Mouse (Mus musculus): ENCODE measurements around the gene D430041D05Rik. TPM values are rescaled to one million over a fixed set of nuclear protein-coding genes. Genes with fewer than 3 reads are reported as not detected.

The D430041D05Rik gene
- polyA plus RNA-seq, 1 experiment from 2014 or later = 1.0 TPM

DNA sequence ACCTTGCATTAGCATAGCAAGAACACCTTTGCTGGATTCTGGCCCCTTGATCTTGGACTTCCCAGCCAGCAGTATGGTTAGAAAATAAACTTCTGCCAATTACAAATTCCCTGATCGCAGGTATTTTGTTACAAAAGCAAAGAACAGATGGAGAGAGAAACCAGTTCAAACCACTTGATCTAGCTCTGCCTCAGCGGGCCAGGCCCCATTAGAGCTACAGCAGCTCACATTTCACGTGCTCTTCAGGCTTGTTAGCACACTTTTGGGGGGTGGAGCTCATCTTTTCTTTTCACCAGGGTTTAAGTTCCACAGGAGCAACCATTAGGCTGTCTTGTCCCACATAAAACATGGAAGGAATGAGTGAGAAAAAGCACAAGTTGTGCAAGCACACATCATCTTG, 210.6 kb downstream of the D430041D05Rik start:
- Histone ChIP-seq H3K4me2 (ENCODE audit: low read depth, low read length) (no peak overlapping the region), H3K9ac (ENCODE audit: low read depth, low read length) (no peak overlapping the region)
- no peak for ATAC-seq (ENCODE audit: low read depth)

DNA sequence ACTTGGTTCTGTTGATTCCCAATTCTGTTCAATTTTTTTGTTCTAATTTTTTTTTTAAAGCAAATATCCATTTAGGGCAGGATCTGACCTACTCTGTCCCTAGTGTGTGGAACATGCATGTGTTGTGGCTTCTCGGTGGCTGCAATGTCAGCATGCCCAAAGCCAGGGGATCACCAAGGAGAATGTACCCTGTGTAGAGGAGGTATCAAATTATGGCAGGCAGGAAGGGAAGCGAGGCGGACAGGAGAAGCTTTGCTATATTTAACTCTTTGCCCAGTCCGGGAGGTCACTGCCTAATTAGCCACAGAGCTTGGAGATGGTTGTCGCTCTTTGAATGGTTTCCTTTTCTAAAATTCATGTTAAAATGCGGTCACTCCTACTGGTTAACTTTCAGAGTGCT, 212.6 kb downstream of the D430041D05Rik start:
- 0 out of 2 replicates have a peak, but pooled peaks cover 3% of the 10 kb centered on the region for H3K4me1 ChIP-seq (ENCODE audit: control insufficient read depth, insufficient read depth, low read length)
- ATAC-seq (ENCODE audit: low read depth) = no peak
- 40% methylated on average over 6 of the region's 6 CpGs for WGBS

More for the DNA sequence above, 210.6 kb downstream of the D430041D05Rik start:
- peak; percentile 62 for DNase-seq (ENCODE audit: low spot score)
- no peaks in the 10 kb centered on the region for H3K36me3 ChIP-seq (ENCODE audit: control insufficient read depth, insufficient read depth, low read length)
- H3K27ac ChIP-seq (replicated peaks; ENCODE audit: low read depth, low read length) = no peak overlapping the region
- H3K27me3 ChIP-seq (replicated peaks; ENCODE audit: control insufficient read depth, insufficient read depth, low read length) = no peaks in the 10 kb centered on the region
- H3K4me3 ChIP-seq (ENCODE audit: low read depth, low read length) = no peak overlapping the region
- no peaks in the 10 kb centered on the region for H3K9me3 ChIP-seq (ENCODE audit: control insufficient read depth, low read length)
- 0 out of 2 replicates have a peak, but pooled peaks cover 3% of the 10 kb centered on the region for H3K4me1 ChIP-seq (ENCODE audit: control insufficient read depth, insufficient read depth, low read length)
- WGBS = 20% methylated on average over 3 of the region's 3 CpGs

GRCm38 (mm10) chr2:104197281-104197680, 213.5 kb downstream of the D430041D05Rik start:
- ATAC-seq (ENCODE audit: low read depth) (no peak), DNase-seq (ENCODE audit: low spot score) (no peak)
- WGBS = 34% methylated on average over 3 of the region's 3 CpGs
- Histone ChIP-seq H3K4me1 (ENCODE audit: control insufficient read depth, insufficient read depth, low read length) (0 out of 2 replicates have a peak, but pooled peaks cover 3% of the 10 kb centered on the region), H3K9me3 (ENCODE audit: control insufficient read depth, low read length) (no peaks in the 10 kb centered on the region), H3K27me3 (replicated peaks; ENCODE audit: control insufficient read depth, insufficient read depth, low read length) (no peaks in the 10 kb centered on the region), H3K9ac (ENCODE audit: low read depth, low read length) (no peak overlapping the region), H3K36me3 (ENCODE audit: control insufficient read depth, insufficient read depth, low read length) (no peaks in the 10 kb centered on the region), H3K4me2 (ENCODE audit: low read depth, low read length) (no peak overlapping the region), H3K4me3 (ENCODE audit: low read depth, low read length) (no peak overlapping the region), H3K27ac (replicated peaks; ENCODE audit: low read depth, low read length) (no peak overlapping the region)

More for the DNA sequence above, 212.6 kb downstream of the D430041D05Rik start:
- no peak overlapping the region for H3K9ac ChIP-seq (ENCODE audit: low read depth, low read length)
- no peak for DNase-seq (ENCODE audit: low spot score)
- H3K4me2 ChIP-seq (ENCODE audit: low read depth, low read length) = no peak overlapping the region
- no peak overlapping the region for H3K27ac ChIP-seq (replicated peaks; ENCODE audit: low read depth, low read length)
- no peak overlapping the region for H3K4me3 ChIP-seq (ENCODE audit: low read depth, low read length)
- no peaks in the 10 kb centered on the region for H3K36me3 ChIP-seq (ENCODE audit: control insufficient read depth, insufficient read depth, low read length)
- H3K27me3 ChIP-seq (replicated peaks; ENCODE audit: control insufficient read depth, insufficient read depth, low read length) = no peaks in the 10 kb centered on the region
- no peaks in the 10 kb centered on the region for H3K9me3 ChIP-seq (ENCODE audit: control insufficient read depth, low read length)

- DNase-seq (ENCODE audit: low spot score) (no peak), ATAC-seq (ENCODE audit: low read depth) (no peak)
- Histone ChIP-seq H3K4me3 (ENCODE audit: low read depth, low read length) (no peak overlapping the region), H3K27me3 (replicated peaks; ENCODE audit: control insufficient read depth, insufficient read depth, low read length) (no peaks in the 10 kb centered on the region), H3K9ac (ENCODE audit: low read depth, low read length) (no peak overlapping the region), H3K4me2 (ENCODE audit: low read depth, low read length) (no peak overlapping the region), H3K4me1 (ENCODE audit: control insufficient read depth, insufficient read depth, low read length) (no peaks in the 10 kb centered on the region), H3K36me3 (ENCODE audit: control insufficient read depth, insufficient read depth, low read length) (no peaks in the 10 kb centered on the region), H3K27ac (replicated peaks; ENCODE audit: low read depth, low read length) (no peak overlapping the region), H3K9me3 (ENCODE audit: control insufficient read depth, low read length) (no peaks in the 10 kb centered on the region)
- 86% methylated on average over 18 of the region's 18 CpGs for WGBS
These were observed 218.2 kb downstream of the D430041D05Rik start for GRCm38 (mm10) chr2:104192401-104193141.

- H3K9ac ChIP-seq (ENCODE audit: low read depth, low read length) = no peak overlapping the region
- H3K27ac ChIP-seq (replicated peaks; ENCODE audit: low read depth, low read length) = no peak overlapping the region
- H3K4me2 ChIP-seq (ENCODE audit: low read depth, low read length) = no peak overlapping the region
- no peaks in the 10 kb centered on the region for H3K27me3 ChIP-seq (replicated peaks; ENCODE audit: control insufficient read depth, insufficient read depth, low read length)
- H3K9me3 ChIP-seq (ENCODE audit: control insufficient read depth, low read length) = no peaks in the 10 kb centered on the region
- no peaks in the 10 kb centered on the region for H3K4me1 ChIP-seq (ENCODE audit: control insufficient read depth, insufficient read depth, low read length)
- 43% methylated on average over 2 of the region's 2 CpGs for WGBS
- ATAC-seq (ENCODE audit: low read depth) (no peak), DNase-seq (ENCODE audit: low spot score) (no peak)
- H3K4me3 ChIP-seq (ENCODE audit: low read depth, low read length) = no peak overlapping the region
- no peaks in the 10 kb centered on the region for H3K36me3 ChIP-seq (ENCODE audit: control insufficient read depth, insufficient read depth, low read length)
These were observed 219.1 kb downstream of the D430041D05Rik start for GRCm38 (mm10) chr2:104191723-104192122.

DNA sequence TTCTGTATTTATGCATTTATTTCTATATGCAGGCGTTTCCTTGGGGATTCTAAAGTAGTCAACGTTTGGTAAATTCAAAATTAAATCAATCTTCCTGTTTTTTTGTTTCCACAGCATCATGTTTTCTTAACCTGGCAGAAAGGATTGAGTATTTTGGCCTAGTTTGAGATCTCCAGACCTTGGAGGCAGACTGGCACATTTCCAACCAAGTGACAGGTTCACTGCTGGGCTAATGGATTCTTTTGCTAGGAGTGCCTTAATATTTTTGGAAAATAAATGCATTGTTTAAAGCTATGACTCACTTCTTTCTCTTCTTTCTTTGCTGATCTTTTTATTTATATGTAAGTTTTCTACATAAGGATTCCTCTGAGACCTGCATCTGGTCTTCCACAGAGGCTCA, 222.0 kb downstream of the D430041D05Rik start:
- Histone ChIP-seq H3K27me3 (replicated peaks; ENCODE audit: control insufficient read depth, insufficient read depth, low read length) (no peaks in the 10 kb centered on the region), H3K4me3 (ENCODE audit: low read depth, low read length) (no peak overlapping the region), H3K9ac (ENCODE audit: low read depth, low read length) (no peak overlapping the region), H3K36me3 (ENCODE audit: control insufficient read depth, insufficient read depth, low read length) (no peaks in the 10 kb centered on the region), H3K4me2 (ENCODE audit: low read depth, low read length) (no peak overlapping the region), H3K27ac (replicated peaks; ENCODE audit: low read depth, low read length) (no peak overlapping the region), H3K9me3 (ENCODE audit: control insufficient read depth, low read length) (no peaks in the 10 kb centered on the region), H3K4me1 (ENCODE audit: control insufficient read depth, insufficient read depth, low read length) (no peaks in the 10 kb centered on the region)
- DNase-seq (ENCODE audit: low spot score) = no peak
- no peak for ATAC-seq (ENCODE audit: low read depth)
- WGBS = 69% methylated on average over 2 of the region's 2 CpGs

DNA sequence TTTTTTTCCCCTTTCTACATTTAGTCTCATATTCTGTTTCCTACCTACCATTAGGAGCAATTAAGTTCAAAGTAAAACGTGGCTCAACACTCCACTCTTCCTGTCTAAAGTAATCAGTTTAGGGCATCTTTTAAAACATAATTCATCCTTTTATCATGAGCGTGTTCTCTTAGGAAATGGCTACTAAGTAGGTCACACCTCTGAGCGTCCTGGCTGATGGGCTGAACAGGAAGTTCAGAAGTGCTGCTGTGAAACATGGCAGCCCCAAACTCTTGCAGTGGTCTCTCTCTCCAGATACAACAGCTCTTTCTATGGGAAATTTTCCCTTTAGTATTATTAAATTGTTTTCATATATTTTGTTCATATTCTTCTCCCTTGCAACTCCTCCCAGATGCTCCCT, 223.7 kb downstream of the D430041D05Rik start:
- 54% methylated on average over 3 of the region's 3 CpGs for WGBS
- no peaks in the 10 kb centered on the region for H3K9me3 ChIP-seq (ENCODE audit: control insufficient read depth, low read length)
- no peak overlapping the region for H3K4me3 ChIP-seq (ENCODE audit: low read depth, low read length)
- no peak overlapping the region for H3K27ac ChIP-seq (replicated peaks; ENCODE audit: low read depth, low read length)
- no peak overlapping the region for H3K9ac ChIP-seq (ENCODE audit: low read depth, low read length)
- no peaks in the 10 kb centered on the region for H3K27me3 ChIP-seq (replicated peaks; ENCODE audit: control insufficient read depth, insufficient read depth, low read length)
- H3K4me1 ChIP-seq (ENCODE audit: control insufficient read depth, insufficient read depth, low read length) = no peaks in the 10 kb centered on the region
- DNase-seq (ENCODE audit: low spot score) (no peak), ATAC-seq (ENCODE audit: low read depth) (no peak)
- no peak overlapping the region for H3K4me2 ChIP-seq (ENCODE audit: low read depth, low read length)
- no peaks in the 10 kb centered on the region for H3K36me3 ChIP-seq (ENCODE audit: control insufficient read depth, insufficient read depth, low read length)

DNA sequence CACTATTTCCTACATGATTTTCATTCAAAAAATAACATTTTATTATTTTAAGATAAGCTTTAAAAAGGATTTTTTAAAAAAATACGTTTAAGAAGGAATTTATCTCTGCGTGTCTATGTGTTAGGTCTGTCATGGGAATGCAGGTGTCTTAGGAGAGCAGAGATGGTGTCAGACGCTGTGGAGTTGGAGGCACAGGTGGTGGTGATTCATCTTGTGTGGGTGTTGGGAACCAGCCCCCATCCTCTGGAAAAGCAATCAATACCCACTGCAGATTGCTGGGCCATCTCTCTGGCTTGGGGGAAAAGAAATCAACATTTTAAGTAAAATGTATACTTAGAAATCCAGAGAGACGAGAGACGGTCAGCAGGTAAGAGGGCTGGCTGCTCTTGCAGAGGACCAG, 225.2 kb downstream of the D430041D05Rik start:
- Histone ChIP-seq H3K27me3 (replicated peaks; ENCODE audit: control insufficient read depth, insufficient read depth, low read length) (no peaks in the 10 kb centered on the region), H3K4me1 (ENCODE audit: control insufficient read depth, insufficient read depth, low read length) (no peaks in the 10 kb centered on the region), H3K9me3 (ENCODE audit: control insufficient read depth, low read length) (no peaks in the 10 kb centered on the region), H3K27ac (replicated peaks; ENCODE audit: low read depth, low read length) (no peak overlapping the region), H3K36me3 (ENCODE audit: control insufficient read depth, insufficient read depth, low read length) (no peaks in the 10 kb centered on the region), H3K4me2 (ENCODE audit: low read depth, low read length) (no peak overlapping the region), H3K4me3 (ENCODE audit: low read depth, low read length) (no peak overlapping the region), H3K9ac (ENCODE audit: low read depth, low read length) (no peak overlapping the region)
- DNase-seq (ENCODE audit: low spot score) (no peak), ATAC-seq (ENCODE audit: low read depth) (no peak)
- 83% methylated on average over 5 of the region's 5 CpGs for WGBS

GRCm38 (mm10) chr2:104184296-104184695, 226.5 kb downstream of the D430041D05Rik start:
- Histone ChIP-seq H3K27me3 (replicated peaks; ENCODE audit: control insufficient read depth, insufficient read depth, low read length) (no peaks in the 10 kb centered on the region), H3K27ac (replicated peaks; ENCODE audit: low read depth, low read length) (no peak overlapping the region), H3K4me1 (ENCODE audit: control insufficient read depth, insufficient read depth, low read length) (no peaks in the 10 kb centered on the region), H3K9me3 (ENCODE audit: control insufficient read depth, low read length) (no peaks in the 10 kb centered on the region), H3K9ac (ENCODE audit: low read depth, low read length) (no peak overlapping the region), H3K4me2 (ENCODE audit: low read depth, low read length) (no peak overlapping the region), H3K4me3 (ENCODE audit: low read depth, low read length) (no peak overlapping the region), H3K36me3 (ENCODE audit: control insufficient read depth, insufficient read depth, low read length) (no peaks in the 10 kb centered on the region)
- ATAC-seq (ENCODE audit: low read depth) (no peak), DNase-seq (ENCODE audit: low spot score) (no peak)
- 62% methylated on average over 4 of the region's 4 CpGs for WGBS

Measured in embryonic facial prominence, embryonic 14.5 days (tissue).